Mouse (Mus musculus) liver, embryonic 14.5 days (tissue): ENCODE data around the gene Scap.

Experiments
- CTCF ChIP-seq: IDR thresholded peaks from 2 replicates; pipeline ENCODE4 v1.5.1; 2016; ENCODE audit warnings: antibody characterized with exemption, low read depth, control low read depth
- EP300 ChIP-seq: IDR thresholded peaks from 2 replicates; pipeline ENCODE4 v1.6.1; 2016; ENCODE audit warnings: antibody characterized with exemption, low read depth

- TF ChIP-seq CTCF (no peak), EP300 (no peak)
Observed at GRCm38 (mm10) chr9:110362337-110362736, 29.2 kb downstream of the Scap start.
